Mouse (Mus musculus): Measurements from ENCODE around the gene St8sia1. TPM values are rescaled to one million over a fixed set of nuclear protein-coding genes. Genes with fewer than 3 reads are reported as not detected.

Gene St8sia1
- polyA plus RNA-seq, 1 experiment from 2014 or later = 1.6 TPM

- Histone ChIP-seq H3K4me3 (no peak overlapping the region), H3K4me1 (peaks cover 16% of the 10 kb centered on the region), H3K27me3 (replicated peaks; ENCODE audit: low read depth, poor library complexity, severe bottlenecking) (0 out of 2 replicates have a peak, but pooled peaks cover 5% of the 10 kb centered on the region), H3K9me3 (no peaks in the 10 kb centered on the region), H3K27ac (replicated peaks) (no peak overlapping the region), H3K36me3 (replicated peaks) (no peaks in the 10 kb centered on the region)
- WGBS = 48% methylated on average over 7 of the region's 7 CpGs
- DNase-seq (ENCODE audit: low spot score) = no peak
These were observed 170.8 kb downstream of the St8sia1 start for GRCm38 (mm10) chr6:142793468-142793867.

- Histone ChIP-seq H3K9me3 (no peaks in the 10 kb centered on the region), H3K27ac (replicated peaks) (0 out of 2 replicates have a peak overlapping the region, but pooled peaks have one; percentile 10), H3K36me3 (replicated peaks) (no peaks in the 10 kb centered on the region), H3K27me3 (replicated peaks; ENCODE audit: low read depth, poor library complexity, severe bottlenecking) (0 out of 2 replicates have a peak, but pooled peaks cover 5% of the 10 kb centered on the region), H3K4me1 (peaks cover 16% of the 10 kb centered on the region), H3K4me3 (no peak overlapping the region)
- 51% methylated on average over 13 of the region's 13 CpGs for WGBS
- DNase-seq (ENCODE audit: low spot score) = no peak
These were observed 171.8 kb downstream of the St8sia1 start for GRCm38 (mm10) chr6:142792241-142792968.

- Histone ChIP-seq H3K36me3 (replicated peaks) (no peaks in the 10 kb centered on the region), H3K9me3 (no peaks in the 10 kb centered on the region), H3K27ac (replicated peaks) (no peak overlapping the region), H3K27me3 (replicated peaks; ENCODE audit: low read depth, poor library complexity, severe bottlenecking) (0 out of 2 replicates have a peak, but pooled peaks cover 5% of the 10 kb centered on the region), H3K4me3 (no peak overlapping the region), H3K4me1 (peaks cover 16% of the 10 kb centered on the region)
- WGBS = 95% methylated on average over 10 of the region's 10 CpGs
- DNase-seq (ENCODE audit: low spot score) = no peak
These were observed 174.5 kb downstream of the St8sia1 start for GRCm38 (mm10) chr6:142789736-142790135.

GRCm38 (mm10) chr6:142788042-142788987, 175.9 kb downstream of the St8sia1 start:
- whole genome bisulfite sequencing = 64% methylated on average over 18 of the region's 18 CpGs
- H3K4me3 ChIP-seq = no peak overlapping the region
- no peaks in the 10 kb centered on the region for H3K27me3 ChIP-seq (replicated peaks; ENCODE audit: low read depth, poor library complexity, severe bottlenecking)
- H3K27ac ChIP-seq (replicated peaks) = no peak overlapping the region
- DNase-seq (ENCODE audit: low spot score) = no peak
- peaks cover 10% of the 10 kb centered on the region for H3K4me1 ChIP-seq
- no peaks in the 10 kb centered on the region for H3K36me3 ChIP-seq (replicated peaks)
- no peaks in the 10 kb centered on the region for H3K9me3 ChIP-seq

GRCm38 (mm10) chr6:142786106-142786505, 178.1 kb downstream of the St8sia1 start:
- no peak overlapping the region for H3K27ac ChIP-seq (replicated peaks)
- H3K4me3 ChIP-seq = no peak overlapping the region
- no peaks in the 10 kb centered on the region for H3K4me1 ChIP-seq
- no peaks in the 10 kb centered on the region for H3K9me3 ChIP-seq
- no peaks in the 10 kb centered on the region for H3K27me3 ChIP-seq (replicated peaks; ENCODE audit: low read depth, poor library complexity, severe bottlenecking)
- no peaks in the 10 kb centered on the region for H3K36me3 ChIP-seq (replicated peaks)
- no peak for DNase-seq (ENCODE audit: low spot score)
- 88% methylated on average over 21 of the region's 21 CpGs for WGBS

- DNase-seq (ENCODE audit: low spot score) = peak; percentile 51
- no peaks in the 10 kb centered on the region; the same call in 1 of the 2 replicates for H3K4me1 ChIP-seq
- no peaks in the 10 kb centered on the region for H3K36me3 ChIP-seq (replicated peaks)
- no peaks in the 10 kb centered on the region for H3K27me3 ChIP-seq (replicated peaks; ENCODE audit: low read depth, poor library complexity, severe bottlenecking)
- H3K9me3 ChIP-seq = no peaks in the 10 kb centered on the region
- no peak overlapping the region for H3K27ac ChIP-seq (replicated peaks)
- H3K4me3 ChIP-seq = no peak overlapping the region
- 31% methylated on average over 4 of the region's 4 CpGs for WGBS
These were observed 178.9 kb downstream of the St8sia1 start for GRCm38 (mm10) chr6:142785343-142785742.

GRCm38 (mm10) chr6:142781286-142781685, 183.0 kb downstream of the St8sia1 start:
- DNase-seq (ENCODE audit: low spot score) = no peak
- Histone ChIP-seq H3K4me3 (no peak overlapping the region), H3K27me3 (replicated peaks; ENCODE audit: low read depth, poor library complexity, severe bottlenecking) (no peaks in the 10 kb centered on the region; the same call in 1 of the 2 replicates), H3K9me3 (no peaks in the 10 kb centered on the region), H3K36me3 (replicated peaks) (no peaks in the 10 kb centered on the region), H3K27ac (replicated peaks) (no peak overlapping the region), H3K4me1 (peaks cover 3% of the 10 kb centered on the region; the same call in 1 of the 2 replicates)
- WGBS = 74% methylated on average over 7 of the region's 7 CpGs

GRCm38 (mm10) chr6:142780574-142781033, 183.6 kb downstream of the St8sia1 start:
- H3K27me3 ChIP-seq (replicated peaks; ENCODE audit: low read depth, poor library complexity, severe bottlenecking) = no peaks in the 10 kb centered on the region; the same call in 1 of the 2 replicates
- H3K9me3 ChIP-seq = no peaks in the 10 kb centered on the region
- H3K27ac ChIP-seq (replicated peaks) = no peak overlapping the region
- peaks cover 7% of the 10 kb centered on the region; the same call in 1 of the 2 replicates for H3K36me3 ChIP-seq (replicated peaks)
- peaks cover 3% of the 10 kb centered on the region; the same call in 1 of the 2 replicates for H3K4me1 ChIP-seq
- H3K4me3 ChIP-seq = no peak overlapping the region
- DNase-seq (ENCODE audit: low spot score) = no peak
- WGBS = 72% methylated on average over 4 of the region's 4 CpGs

GRCm38 (mm10) chr6:142779812-142780573, 184.3 kb downstream of the St8sia1 start:
- Histone ChIP-seq H3K4me1 (peaks cover 3% of the 10 kb centered on the region; the same call in 1 of the 2 replicates), H3K27ac (replicated peaks) (no peak overlapping the region), H3K9me3 (no peaks in the 10 kb centered on the region), H3K36me3 (replicated peaks) (peaks cover 13% of the 10 kb centered on the region), H3K4me3 (no peak overlapping the region), H3K27me3 (replicated peaks; ENCODE audit: low read depth, poor library complexity, severe bottlenecking) (no peaks in the 10 kb centered on the region; the same call in 1 of the 2 replicates)
- no peak for DNase-seq (ENCODE audit: low spot score)
- 65% methylated on average over 14 of the region's 14 CpGs for WGBS

GRCm38 (mm10) chr6:142779045-142779811, 185.0 kb downstream of the St8sia1 start:
- 59% methylated on average over 11 of the region's 11 CpGs for WGBS
- DNase-seq (ENCODE audit: low spot score) = peak; percentile 35
- Histone ChIP-seq H3K4me1 (peaks cover 3% of the 10 kb centered on the region; the same call in 1 of the 2 replicates), H3K27ac (replicated peaks) (no peak overlapping the region), H3K36me3 (replicated peaks) (peaks cover 20% of the 10 kb centered on the region), H3K9me3 (no peaks in the 10 kb centered on the region), H3K4me3 (no peak overlapping the region), H3K27me3 (replicated peaks; ENCODE audit: low read depth, poor library complexity, severe bottlenecking) (no peaks in the 10 kb centered on the region; the same call in 1 of the 2 replicates)

GRCm38 (mm10) chr6:142776935-142777334, 187.3 kb downstream of the St8sia1 start:
- no peak overlapping the region for H3K4me3 ChIP-seq
- WGBS = 78% methylated on average over 4 of the region's 4 CpGs
- peaks cover 3% of the 10 kb centered on the region; the same call in 1 of the 2 replicates for H3K4me1 ChIP-seq
- no peak for DNase-seq (ENCODE audit: low spot score)
- no peak overlapping the region for H3K27ac ChIP-seq (replicated peaks)
- H3K36me3 ChIP-seq (replicated peaks) = peaks cover 43% of the 10 kb centered on the region
- no peaks in the 10 kb centered on the region for H3K9me3 ChIP-seq
- no peaks in the 10 kb centered on the region; the same call in 1 of the 2 replicates for H3K27me3 ChIP-seq (replicated peaks; ENCODE audit: low read depth, poor library complexity, severe bottlenecking)

All from embryonic facial prominence, embryonic 10.5 days (tissue).